Mouse (Mus musculus) limb, embryonic 12.5 days (tissue): ENCODE results near the gene Ndufaf2. TPM values are rescaled to one million over a fixed set of nuclear protein-coding genes. Genes with fewer than 3 reads are reported as not detected.

ENCODE experiments used
- ATAC-seq: fragments of 200-750 bp; cut with Nextera tagmentation; 2 replicates; pipeline ENCODE4 v1.8.0; 2017; ENCODE audit warnings: low read depth, moderate TSS enrichment; ENCODE audit not compliant: insufficient number of reproducible peaks, insufficient read depth, low FRiP score, low TSS enrichment
- H3K27ac ChIP-seq: fragments of 300-500 bp; sonication (generic); 2 replicates; pipeline ENCODE4 v1.5.1; 2016; ENCODE audit warnings: mild to moderate bottlenecking, moderate library complexity
- H3K27me3 ChIP-seq: fragments of 300-500 bp; sonication (generic); 2 replicates; pipeline ENCODE4 v1.6.1; 2016; ENCODE audit warnings: mild to moderate bottlenecking, moderate library complexity
- H3K36me3 ChIP-seq: fragments of 300-500 bp; sonication (generic); 2 replicates; pipeline ENCODE4 v1.6.1; 2016; ENCODE audit warnings: mild to moderate bottlenecking, moderate library complexity
- H3K4me1 ChIP-seq: fragments of 300-500 bp; sonication (generic); replicated peaks from 2 replicates; pipeline ENCODE4 v1.6.1; 2016
- H3K4me2 ChIP-seq: fragments of 300-500 bp; sonication (generic); 2 replicates; pipeline ENCODE4 v1.6.1; 2016; ENCODE audit warnings: mild to moderate bottlenecking, moderate library complexity
- H3K4me3 ChIP-seq: fragments of 300-500 bp; sonication (generic); replicated peaks from 2 replicates; pipeline ENCODE4 v1.5.1; 2016; ENCODE audit warnings: mild to moderate bottlenecking
- H3K9ac ChIP-seq: fragments of 300-500 bp; sonication (generic); replicated peaks from 2 replicates; pipeline ENCODE4 v1.6.1; 2016; ENCODE audit warnings: mild to moderate bottlenecking, moderate library complexity
- H3K9me3 ChIP-seq: fragments of 300-500 bp; sonication (generic); 2 replicates; pipeline ENCODE4 v1.6.1; 2016; ENCODE audit warnings: mild to moderate bottlenecking, moderate library complexity
- WGBS: fragments of 180-500 bp; shearing (Covaris S2); methylation state at CpG from one replicate; pipeline ENCODE4 v1.1.7; 2016; 5-methylcytosine and 5-hydroxymethylcytosine counted together
- polyA plus RNA-seq: library from polyadenylated mRNA; unstranded; fragments of >200 nt; fragmentation: Nextera tagmentation; extraction: Ambion mirVana; gene quantifications from 2 replicates; pipeline ENCODE4 v1.2.1, GENCODE M21; 2016

Gene Ndufaf2
- polyA plus RNA-seq, 1 experiment from 2014 or later, result 98.5 TPM

- no peak overlapping the region for H3K27ac ChIP-seq
- H3K4me3 ChIP-seq, result no peak overlapping the region
- no peaks in the 10 kb centered on the region for H3K9me3 ChIP-seq
- H3K36me3 ChIP-seq, result no peaks in the 10 kb centered on the region
- WGBS, result 74% methylated on average over 8 of the region's 8 CpGs
- no peak overlapping the region for H3K4me2 ChIP-seq
- no peaks in the 10 kb centered on the region for H3K27me3 ChIP-seq
- no peak overlapping the region for H3K9ac ChIP-seq
- ATAC-seq, result no peak
- 0 out of 2 replicates have a peak, but pooled peaks cover 8% of the 10 kb centered on the region for H3K4me1 ChIP-seq
These were observed 97.4 kb downstream of the Ndufaf2 start for GRCm38 (mm10) chr13:108060936-108061578.

GRCm38 (mm10) chr13:108060286-108060885 is 98.0 kb downstream of the Ndufaf2 start:
- no peak overlapping the region for H3K4me2 ChIP-seq
- ATAC-seq, result no peak
- H3K4me3 ChIP-seq, result no peak overlapping the region
- H3K36me3 ChIP-seq, result no peaks in the 10 kb centered on the region
- H3K27me3 ChIP-seq, result no peaks in the 10 kb centered on the region
- no peak overlapping the region for H3K27ac ChIP-seq
- no peak overlapping the region for H3K9ac ChIP-seq
- H3K4me1 ChIP-seq, result 0 out of 2 replicates have a peak, but pooled peaks cover 8% of the 10 kb centered on the region
- H3K9me3 ChIP-seq, result no peaks in the 10 kb centered on the region
- WGBS, result 66% methylated on average over 7 of the region's 7 CpGs

DNA sequence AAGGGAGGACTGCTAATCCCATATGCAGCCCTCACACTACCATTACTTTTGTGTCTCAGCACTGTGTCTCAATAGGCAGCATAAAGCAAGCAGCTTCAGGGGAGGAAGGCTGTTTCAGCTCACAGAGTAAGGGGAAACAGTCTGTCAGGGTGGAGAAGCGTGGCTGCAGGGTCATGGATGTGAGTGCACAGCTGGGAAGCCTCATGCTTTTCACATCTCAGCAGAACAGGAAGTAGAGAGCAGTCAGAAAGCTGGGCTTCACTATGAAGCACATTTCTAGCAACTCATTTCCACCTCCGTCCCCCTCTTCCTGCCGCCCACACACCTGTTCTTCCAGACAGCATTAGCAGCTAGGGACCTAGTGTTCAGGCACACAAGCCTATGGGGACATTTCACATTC is 101.5 kb downstream of the Ndufaf2 start:
- Histone ChIP-seq H3K4me3 (no peak overlapping the region), H3K4me1 (0 out of 2 replicates have a peak, but pooled peaks cover 8% of the 10 kb centered on the region), H3K27ac (no peak overlapping the region), H3K9me3 (no peaks in the 10 kb centered on the region), H3K4me2 (no peak overlapping the region), H3K27me3 (no peaks in the 10 kb centered on the region), H3K9ac (no peak overlapping the region), H3K36me3 (no peaks in the 10 kb centered on the region)
- no peak for ATAC-seq
- WGBS, result 76% methylated on average over 3 of the region's 3 CpGs

GRCm38 (mm10) chr13:108047364-108047763 is 111.1 kb downstream of the Ndufaf2 start:
- H3K9me3 ChIP-seq, result no peaks in the 10 kb centered on the region
- no peak overlapping the region for H3K4me3 ChIP-seq
- H3K9ac ChIP-seq, result no peak overlapping the region
- no peak overlapping the region for H3K4me2 ChIP-seq
- ATAC-seq, result no peak
- no peaks in the 10 kb centered on the region for H3K27me3 ChIP-seq
- H3K36me3 ChIP-seq, result peaks cover 20% of the 10 kb centered on the region
- H3K4me1 ChIP-seq, result peaks cover 20% of the 10 kb centered on the region
- 89% methylated on average over 6 of the region's 6 CpGs for WGBS
- H3K27ac ChIP-seq, result no peak overlapping the region

GRCm38 (mm10) chr13:108046891-108047290 is 111.5 kb downstream of the Ndufaf2 start:
- Histone ChIP-seq H3K4me2 (no peak overlapping the region), H3K27ac (no peak overlapping the region), H3K4me1 (peaks cover 22% of the 10 kb centered on the region), H3K27me3 (no peaks in the 10 kb centered on the region), H3K36me3 (peaks cover 20% of the 10 kb centered on the region), H3K9ac (no peak overlapping the region), H3K4me3 (no peak overlapping the region), H3K9me3 (no peaks in the 10 kb centered on the region)
- no peak for ATAC-seq
- 69% methylated on average over 6 of the region's 6 CpGs for WGBS

DNA sequence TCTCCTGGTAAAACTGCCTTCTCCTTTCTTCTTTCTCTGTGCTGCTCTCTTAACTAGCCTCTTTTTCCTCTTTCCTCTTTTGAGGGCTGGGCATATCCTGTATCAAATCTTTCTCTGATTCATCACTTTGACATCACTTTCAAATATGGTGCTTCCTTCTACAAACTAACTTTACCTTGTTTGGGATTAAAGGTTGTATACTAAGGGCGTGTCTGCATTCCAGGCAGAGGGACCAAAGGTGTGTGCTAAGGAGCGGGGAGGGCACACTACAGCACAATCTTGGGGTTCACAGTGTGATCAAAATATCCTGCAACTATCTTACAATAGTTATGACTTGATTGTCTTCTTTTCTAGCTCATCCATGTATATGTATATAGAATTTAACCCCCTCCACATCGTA is 112.4 kb downstream of the Ndufaf2 start:
- Histone ChIP-seq H3K36me3 (peaks cover 18% of the 10 kb centered on the region), H3K9me3 (no peaks in the 10 kb centered on the region), H3K4me2 (no peak overlapping the region; the same call in 1 of the 2 replicates), H3K4me3 (no peak overlapping the region), H3K27me3 (no peaks in the 10 kb centered on the region), H3K27ac (no peak overlapping the region), H3K9ac (no peak overlapping the region), H3K4me1 (peaks cover 22% of the 10 kb centered on the region)
- 88% methylated on average over 3 of the region's 3 CpGs for WGBS
- no peak for ATAC-seq

DNA sequence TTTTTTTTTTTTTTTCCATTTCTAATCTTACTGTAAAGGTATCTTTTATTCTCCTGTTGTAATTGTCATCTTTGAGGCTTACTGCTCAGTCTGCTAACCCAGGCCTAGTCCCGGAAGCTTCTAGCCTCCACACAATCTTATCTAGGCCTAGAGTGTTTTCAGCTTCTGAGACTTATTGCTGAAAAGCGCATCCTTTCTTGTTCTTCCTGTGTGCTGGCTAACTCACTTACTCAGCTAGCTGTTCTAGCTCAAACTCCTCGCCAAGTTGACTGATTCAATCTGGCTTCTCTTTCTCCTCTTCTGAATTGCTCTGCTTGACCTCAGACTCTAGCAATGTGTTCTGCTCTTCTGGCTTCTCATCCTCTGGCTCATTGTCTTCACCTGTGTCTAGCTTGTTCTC is 112.8 kb downstream of the Ndufaf2 start:
- no peak overlapping the region for H3K27ac ChIP-seq
- H3K4me2 ChIP-seq, result no peak overlapping the region
- H3K27me3 ChIP-seq, result no peaks in the 10 kb centered on the region
- ATAC-seq, result no peak
- H3K4me3 ChIP-seq, result no peak overlapping the region
- H3K9me3 ChIP-seq, result no peaks in the 10 kb centered on the region
- H3K36me3 ChIP-seq, result peaks cover 17% of the 10 kb centered on the region
- 87% methylated on average over 3 of the region's 3 CpGs for WGBS
- no peak overlapping the region for H3K9ac ChIP-seq
- peaks cover 22% of the 10 kb centered on the region for H3K4me1 ChIP-seq

DNA sequence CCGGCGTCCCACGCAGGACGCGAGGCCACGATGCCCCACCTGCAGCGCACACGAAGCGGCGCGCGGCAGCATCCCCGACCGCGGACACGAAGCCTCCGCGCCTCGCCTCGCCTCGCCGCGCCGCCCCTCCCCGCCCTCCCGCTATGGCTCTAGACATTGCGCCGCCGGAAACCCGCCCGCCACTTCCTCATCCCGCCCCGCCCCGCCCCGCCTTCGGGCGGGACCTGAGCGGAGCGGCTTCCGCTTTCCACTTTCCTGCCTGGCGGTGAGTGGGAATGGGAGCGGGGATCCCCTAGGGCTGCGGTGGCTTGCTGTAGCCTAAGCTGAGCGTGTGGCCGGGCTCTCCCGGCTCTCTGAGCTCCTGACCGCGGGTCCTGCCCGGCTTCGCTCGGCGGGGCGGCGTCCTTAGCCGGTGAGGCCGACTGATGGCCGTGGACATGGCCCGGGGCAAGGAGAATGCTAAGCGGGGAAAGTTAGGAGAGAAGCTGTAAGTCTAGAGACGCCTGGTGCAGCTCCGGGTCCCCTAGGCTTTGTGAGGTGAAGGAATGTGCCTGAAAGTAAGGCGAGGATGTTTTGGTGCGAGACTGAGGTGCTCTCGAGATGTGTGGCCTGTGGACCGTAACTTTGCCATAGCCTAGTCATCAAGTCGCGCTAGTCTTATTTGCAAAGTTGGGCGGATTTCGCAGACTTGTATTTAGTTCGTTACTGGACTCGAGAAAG is 114.0 kb downstream of the Ndufaf2 start, which contains the start of gene Smim15:
Smim15 (plus strand) TSS at position 225 of the 720 bp plus-strand sequence.
- Histone ChIP-seq H3K27ac (peak within 1 kb of the TSS; percentile 96), H3K27me3 (no peaks in the 10 kb centered on the region), H3K9ac (peak within 1 kb of the TSS; percentile 97), H3K4me1 (peaks cover 22% of the 10 kb centered on the region), H3K9me3 (no peaks in the 10 kb centered on the region), H3K4me2 (peak within 1 kb of the TSS; percentile 59), H3K36me3 (peaks cover 17% of the 10 kb centered on the region), H3K4me3 (peak within 1 kb of the TSS; percentile 80)
- peak; percentile 95 for ATAC-seq
- under 1% methylated on average over 71 of the region's 71 CpGs for WGBS

- no peaks in the 10 kb centered on the region for H3K27me3 ChIP-seq
- no peaks in the 10 kb centered on the region for H3K9me3 ChIP-seq
- peak overlapping the region; percentile 97 for H3K9ac ChIP-seq
- peak overlapping the region; percentile 59 for H3K4me2 ChIP-seq
- peak; percentile 44; the same call in 1 of the 2 replicates for ATAC-seq
- peak overlapping the region; percentile 80 for H3K4me3 ChIP-seq
- 5% methylated on average over 23 of the region's 23 CpGs for WGBS
- H3K27ac ChIP-seq, result peak overlapping the region; percentile 96
- H3K4me1 ChIP-seq, result peaks cover 22% of the 10 kb centered on the region
- H3K36me3 ChIP-seq, result peaks cover 17% of the 10 kb centered on the region
These were observed 114.8 kb downstream of the Ndufaf2 start for GRCm38 (mm10) chr13:108043431-108044221.

DNA sequence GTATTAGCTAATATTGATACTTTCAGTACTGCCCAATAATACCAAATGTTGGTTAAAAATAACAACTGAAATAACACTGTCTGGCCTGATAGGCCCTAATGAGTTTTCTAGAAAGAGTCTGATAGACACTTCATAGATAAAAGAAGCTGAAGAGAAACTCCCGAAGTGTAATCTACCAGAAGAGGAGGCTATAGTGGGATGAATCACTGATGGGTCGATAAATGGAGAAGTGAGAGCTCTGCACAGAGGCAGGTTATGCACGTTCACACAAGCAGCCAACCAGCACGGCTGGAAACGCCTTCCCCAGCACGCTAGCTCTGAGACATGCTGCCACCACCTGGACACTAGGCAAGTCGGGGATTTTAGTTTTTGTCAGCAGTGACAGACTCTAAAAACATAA is 117.1 kb downstream of the Ndufaf2 start:
- Histone ChIP-seq H3K9ac (no peak overlapping the region), H3K27me3 (no peaks in the 10 kb centered on the region), H3K36me3 (0 out of 2 replicates have a peak, but pooled peaks cover 3% of the 10 kb centered on the region), H3K27ac (no peak overlapping the region), H3K4me2 (no peak overlapping the region), H3K4me3 (no peak overlapping the region), H3K4me1 (peaks cover 22% of the 10 kb centered on the region), H3K9me3 (no peaks in the 10 kb centered on the region)
- 11% methylated on average over 7 of the region's 7 CpGs for WGBS
- ATAC-seq, result no peak

DNA sequence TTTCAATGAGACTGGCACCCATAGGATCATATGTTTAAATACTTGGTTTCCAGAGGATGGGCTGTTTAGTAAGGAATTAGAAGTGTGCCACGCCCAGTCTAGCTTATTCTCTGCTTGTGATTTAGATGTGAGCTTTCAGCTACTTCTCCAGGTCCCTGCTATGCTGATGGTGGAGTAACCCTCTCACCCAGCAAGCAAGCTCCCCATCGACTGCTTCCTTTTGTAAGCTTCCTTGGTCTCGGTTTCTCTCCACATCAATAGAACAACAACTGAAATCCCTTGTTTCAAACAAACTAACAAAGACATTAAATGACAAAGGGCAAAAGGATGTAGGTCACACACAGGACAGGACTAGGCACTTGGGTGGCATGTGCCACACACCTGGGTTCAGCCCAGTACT is 118.0 kb downstream of the Ndufaf2 start:
- Histone ChIP-seq H3K4me1 (peaks cover 15% of the 10 kb centered on the region), H3K27me3 (no peaks in the 10 kb centered on the region), H3K36me3 (no peaks in the 10 kb centered on the region), H3K27ac (no peak overlapping the region), H3K4me3 (no peak overlapping the region), H3K9ac (no peak overlapping the region), H3K4me2 (no peak overlapping the region), H3K9me3 (no peaks in the 10 kb centered on the region)
- ATAC-seq, result no peak
- WGBS, result 80% methylated on average over 3 of the region's 3 CpGs
